Mouse (Mus musculus) brain, embryonic 18.5 days (tissue): ENCODE data around the gene Sugct.
"Not testable (repeated sequence)": the region's sequence is repeated elsewhere in the genome, so short reads cannot be mapped to it uniquely, and the experiment has no call there.

ENCODE experiments used
- DNase-seq: peaks from one replicate; pipeline ENCODE4 v3.0.0-alpha.2; 2012; ENCODE audit warnings: low read depth, low spot score

Gene Sugct

GRCm38 (mm10) chr13:16901424-16901823, 793.9 kb downstream of the Sugct start:
- no peak for DNase-seq

- DNase-seq, result no peak
These were observed 797.1 kb downstream of the Sugct start for GRCm38 (mm10) chr13:16898084-16898792.

- DNase-seq, result no peak
These were observed 817.3 kb downstream of the Sugct start for GRCm38 (mm10) chr13:16878056-16878455.

- DNase-seq, result no peak
These were observed 835.4 kb downstream of the Sugct start for GRCm38 (mm10) chr13:16859986-16860385.

GRCm38 (mm10) chr13:16847236-16847635, 848.1 kb downstream of the Sugct start:
- no peak for DNase-seq

- DNase-seq, result no peak
These were observed 854.4 kb downstream of the Sugct start for GRCm38 (mm10) chr13:16840994-16841393.

- DNase-seq, result no peak
These were observed 856.9 kb downstream of the Sugct start for GRCm38 (mm10) chr13:16838409-16838808.

GRCm38 (mm10) chr13:16835111-16835510, 860.2 kb downstream of the Sugct start:
- DNase-seq, result no peak

GRCm38 (mm10) chr13:16833069-16833468, 862.3 kb downstream of the Sugct start:
- DNase-seq, result no peak

- no peak for DNase-seq
These were observed 863.5 kb downstream of the Sugct start for GRCm38 (mm10) chr13:16831840-16832239.

GRCm38 (mm10) chr13:16830291-16830690, 865.1 kb downstream of the Sugct start:
- not testable (repeated sequence) for DNase-seq

GRCm38 (mm10) chr13:16829589-16829988, 865.8 kb downstream of the Sugct start:
- no peak for DNase-seq

- DNase-seq, result no peak
These were observed 869.7 kb downstream of the Sugct start for GRCm38 (mm10) chr13:16825619-16826018.

GRCm38 (mm10) chr13:16821785-16822184, 873.6 kb downstream of the Sugct start:
- no peak for DNase-seq

GRCm38 (mm10) chr13:16817471-16817870, 877.9 kb downstream of the Sugct start:
- DNase-seq, result no peak

- no peak for DNase-seq
These were observed 878.6 kb downstream of the Sugct start for GRCm38 (mm10) chr13:16816747-16817146.

- DNase-seq, result no peak
These were observed 883.1 kb downstream of the Sugct start for GRCm38 (mm10) chr13:16812268-16812667.
